Mouse (Mus musculus) left cerebral cortex, postnatal 14 days (tissue): ENCODE data around the gene Acsm2. TPM values are rescaled to one million over a fixed set of nuclear protein-coding genes. Genes with fewer than 3 reads are reported as not detected.
"Not testable (repeated sequence)": the region's sequence is repeated elsewhere in the genome, so short reads cannot be mapped to it uniquely, and the experiment has no call there.

ENCODE experiments used
- DNase-seq, 2 experiments: peaks; one replicate each; pipeline ENCODE4 v3.0.0; 2021 to 2022; ENCODE audit warnings: low spot score in 2 of 2, mixed read lengths in 1 of 2
- intact Hi-C: fragments of 180-260 bp; cut with DNase I; formaldehyde crosslinking; loops from one replicate; pipeline ENCODE4 v1.15.1; 2025
- total RNA-seq, 2 experiments: library from RNA; stranded (reverse); gene quantifications; 2 replicates each; pipeline ENCODE4 v1.2.3; 2021

Acsm2 gene
- total RNA-seq, 2 experiments from 2014 or later = not detected

DNA sequence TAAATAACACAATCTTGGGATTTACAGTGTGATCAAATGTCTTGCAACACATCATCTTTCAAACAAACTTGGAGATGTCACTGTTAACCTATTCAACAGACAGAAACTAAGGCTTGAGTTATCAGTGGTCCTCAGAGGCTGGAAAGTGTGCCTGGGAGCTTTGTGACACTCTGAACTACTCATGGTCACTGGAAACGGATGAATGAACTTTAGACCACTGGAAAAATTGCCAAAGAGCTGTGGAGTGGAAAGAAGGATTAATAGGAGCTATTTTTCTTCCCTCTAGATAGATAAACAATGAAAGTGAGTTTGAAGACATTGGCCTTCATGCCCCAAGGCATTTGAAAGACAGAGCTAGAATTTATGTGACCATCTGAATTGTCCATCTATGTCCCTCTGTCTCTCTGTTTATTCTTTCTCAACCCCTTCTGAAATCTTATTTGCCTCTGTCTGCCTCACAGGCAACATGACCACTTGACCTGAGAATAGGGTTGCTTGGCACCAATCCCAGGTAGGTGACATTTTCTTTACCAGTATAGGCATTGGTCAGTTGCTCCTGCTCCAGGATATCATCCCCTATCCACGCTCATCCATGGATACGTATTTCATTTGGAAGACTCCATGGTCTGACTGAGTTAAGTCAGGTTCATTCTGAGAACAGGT lies 5.8 kb downstream of the Acsm2 start:
- intact Hi-C loops = no loop called here
- no peak for DNase-seq

- intact Hi-C loops = no loop called here
- no peak for DNase-seq
Measured at GRCm38 (mm10) chr7:119560452-119560835, 6.3 kb downstream of the Acsm2 start.

- DNase-seq = no peak
- intact Hi-C loops = no loop called here
Measured at GRCm38 (mm10) chr7:119561441-119561840, 7.3 kb downstream of the Acsm2 start.

- DNase-seq, intact Hi-C loops: not testable (repeated sequence)
Measured at GRCm38 (mm10) chr7:119562476-119562875, 8.3 kb downstream of the Acsm2 start.

DNA sequence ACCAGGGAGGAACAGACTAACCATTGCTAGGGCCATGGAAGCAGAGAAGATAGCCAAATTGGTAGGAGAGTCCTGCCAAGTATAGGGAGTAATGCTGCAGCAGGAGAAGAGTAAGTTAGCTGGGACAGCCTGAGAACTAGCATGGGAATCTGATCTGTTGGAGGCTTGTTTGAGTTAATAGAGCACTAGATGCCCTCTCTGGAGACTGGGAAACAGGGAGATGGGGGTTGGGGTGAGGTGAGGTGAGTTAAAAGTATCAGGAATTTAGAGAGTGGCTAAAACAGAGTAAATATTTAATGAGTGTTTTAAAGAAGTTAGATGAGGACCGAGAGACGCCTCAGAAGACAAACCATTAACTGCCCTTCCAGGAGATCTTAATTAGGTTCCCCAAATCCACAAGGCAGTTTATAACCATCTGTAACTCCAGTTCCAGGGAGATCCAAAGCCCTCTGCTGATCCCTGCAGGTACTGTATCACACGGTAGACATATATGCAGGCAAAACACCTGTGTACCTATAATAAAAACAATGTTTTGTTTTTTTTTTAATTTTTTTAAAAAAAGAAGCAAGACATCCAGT lies 40.5 kb downstream of the Acsm2 start:
- intact Hi-C loops = no loop called here
- no peak for DNase-seq

- intact Hi-C loops = no loop called here
- DNase-seq = no peak
Measured at GRCm38 (mm10) chr7:119595306-119595705, 41.2 kb downstream of the Acsm2 start.

- intact Hi-C loops = no loop called here
- no peak for DNase-seq
Measured at GRCm38 (mm10) chr7:119596536-119596935, 42.4 kb downstream of the Acsm2 start.

DNA sequence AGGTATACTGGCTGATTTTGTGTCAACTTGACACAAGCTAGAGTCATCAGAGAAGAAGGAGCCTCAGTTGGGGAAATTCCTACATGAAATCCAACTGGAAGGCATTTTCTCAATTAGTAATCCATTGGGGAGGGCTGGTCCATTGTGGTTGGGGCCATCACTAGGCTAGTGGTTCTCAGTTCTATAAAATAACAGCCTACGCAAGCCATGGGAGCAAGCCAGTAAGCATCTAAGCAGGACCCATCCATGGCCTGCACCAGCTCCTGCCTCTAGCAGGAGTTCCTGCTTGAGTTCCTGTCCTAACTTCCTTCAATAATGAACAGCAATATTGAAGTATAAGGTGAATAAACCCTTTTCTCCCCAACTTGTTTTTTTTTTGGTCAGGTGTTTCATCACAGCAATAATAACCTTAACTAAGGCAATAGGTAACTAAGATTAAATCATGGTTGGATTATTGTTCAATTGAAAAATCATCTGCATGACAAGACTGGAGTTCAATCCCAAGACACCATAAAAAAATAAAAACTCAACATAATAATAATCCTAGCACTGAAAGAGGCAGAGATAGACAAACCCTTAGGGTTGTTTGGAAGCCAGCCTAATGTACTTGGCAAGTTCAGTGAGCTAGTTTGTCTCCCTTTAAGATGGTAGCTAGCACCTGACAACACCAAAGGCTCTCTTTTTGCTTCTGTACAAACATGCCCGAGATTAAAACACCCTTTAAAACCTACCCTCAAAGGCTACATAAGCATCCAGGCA lies 47.2 kb downstream of the Acsm2 start:
- intact Hi-C loops = no loop called here
- no peak for DNase-seq

DNA sequence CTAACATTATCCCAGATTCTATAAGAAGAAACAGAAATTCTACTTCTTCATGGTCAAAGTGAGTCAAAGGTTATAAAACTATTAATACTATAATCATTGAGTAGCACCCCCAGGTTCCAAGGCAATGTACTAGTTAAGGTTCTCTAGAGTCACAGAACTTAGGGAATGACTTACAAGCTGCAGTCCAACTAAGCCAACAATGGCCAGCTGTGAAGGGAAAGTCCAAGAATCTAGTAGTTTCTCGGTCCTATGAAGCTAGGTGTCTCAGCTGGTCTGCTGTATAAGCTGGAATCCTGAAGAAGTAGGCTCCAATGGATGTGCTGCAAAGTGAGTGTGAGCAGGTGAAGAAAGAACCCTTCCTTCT lies 47.8 kb downstream of the Acsm2 start:
- no peak for DNase-seq
- intact Hi-C loops = no loop called here

DNA sequence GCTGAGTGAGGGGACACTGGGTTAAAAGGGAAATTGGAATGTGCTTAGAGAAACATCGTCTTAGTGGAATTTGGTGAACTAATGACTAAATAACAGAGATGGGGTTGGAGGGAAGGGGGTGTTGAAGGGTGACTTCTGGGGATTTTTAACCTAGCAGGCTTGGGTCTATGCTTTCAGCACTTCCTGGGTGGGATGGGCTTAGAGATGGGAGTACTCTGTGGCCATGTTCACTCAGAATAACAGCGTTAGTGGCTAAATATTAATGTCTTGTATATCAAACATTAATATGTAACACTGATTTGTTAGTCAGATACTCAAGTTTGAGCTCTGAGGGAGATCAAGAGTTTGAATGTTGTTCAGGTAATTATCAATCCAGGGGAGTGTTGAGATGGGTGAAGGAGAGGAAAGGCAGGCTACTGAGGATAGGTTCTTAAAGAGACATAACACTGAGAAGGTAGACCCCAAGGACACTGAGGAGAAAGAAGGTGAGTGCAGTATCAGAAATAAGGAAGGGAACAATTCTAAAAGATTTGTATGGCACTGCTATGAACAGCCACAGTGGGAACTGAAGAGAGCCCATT lies 50.9 kb downstream of the Acsm2 start:
- DNase-seq = no peak
- intact Hi-C loops = no loop called here

- DNase-seq = no peak
Measured at GRCm38 (mm10) chr7:119605926-119606663, 52.0 kb downstream of the Acsm2 start.

GRCm38 (mm10) chr7:119606664-119607076 lies 52.5 kb downstream of the Acsm2 start, which contains the start of gene Acsm1:
Gene Acsm1, plus strand, starts transcription at chr7:119607026.
- intact Hi-C loops = no loop called here

More at GRCm38 (mm10) chr7:119605926-119606663, 52.0 kb downstream of the Acsm2 start:
- intact Hi-C loops = no loop called here

DNA sequence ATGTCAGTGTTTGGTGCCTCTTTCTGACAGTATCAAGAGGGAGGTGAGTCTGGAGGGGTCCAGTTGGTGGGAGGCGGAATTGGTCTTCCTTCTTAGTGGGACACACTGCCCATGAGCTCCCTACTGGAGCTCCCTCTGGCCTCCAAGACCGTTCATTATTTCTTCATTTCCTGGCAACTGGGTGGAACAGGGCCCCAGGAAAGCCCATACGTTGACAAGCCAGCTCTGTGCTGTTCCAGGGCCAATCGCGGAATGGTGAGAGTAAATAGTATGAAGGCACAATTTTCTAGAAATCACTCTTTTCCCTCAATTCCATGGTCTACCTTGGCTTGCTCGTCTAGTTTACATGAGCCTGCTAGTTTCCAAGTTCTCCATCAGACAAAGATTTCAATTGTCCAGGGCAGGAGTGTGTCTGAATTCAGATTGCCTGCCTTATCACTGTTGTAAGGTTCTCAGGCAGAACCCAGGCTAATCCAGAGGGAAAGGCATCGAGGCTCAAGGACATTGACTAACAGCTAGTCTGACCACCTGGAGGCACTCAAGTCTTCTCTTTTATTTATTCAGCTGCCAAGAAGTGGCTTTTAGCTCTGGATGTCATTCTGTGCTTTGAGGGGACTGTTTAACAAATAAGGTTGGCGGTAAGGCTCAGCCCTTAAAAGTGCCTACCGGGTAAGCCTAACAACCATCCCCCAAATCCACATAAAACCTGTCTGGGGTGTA lies 53.8 kb downstream of the Acsm2 start:
- DNase-seq = no peak
- intact Hi-C loops = no loop called here

More at GRCm38 (mm10) chr7:119606664-119607076, 52.5 kb downstream of the Acsm2 start, which contains the start of gene Acsm1:
- no peak for DNase-seq

DNA sequence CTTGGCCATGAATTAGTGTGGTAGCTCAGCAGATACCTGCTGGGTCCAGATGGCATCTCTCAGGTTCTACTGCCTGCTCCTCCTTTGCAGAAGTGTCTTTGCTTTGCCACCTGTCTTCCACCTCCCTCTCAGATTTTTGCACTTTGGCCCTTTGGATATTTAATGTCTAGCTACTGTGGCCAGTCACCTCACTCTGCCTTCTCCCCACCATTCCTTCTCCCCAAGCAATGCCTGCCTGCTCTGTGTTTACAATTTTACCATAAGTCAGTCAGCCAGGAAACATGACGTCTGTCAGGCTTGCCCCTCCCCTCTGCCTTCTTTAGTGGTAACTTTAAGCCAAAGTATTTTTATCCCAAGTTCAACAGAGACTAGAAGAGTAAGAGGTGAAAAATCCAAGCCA lies 62.4 kb downstream of the Acsm2 start:
- intact Hi-C loops = no loop called here
- DNase-seq = no peak

- intact Hi-C loops = no loop called here
- no peak for DNase-seq
Measured at GRCm38 (mm10) chr7:119617593-119617992, 63.5 kb downstream of the Acsm2 start.

GRCm38 (mm10) chr7:119618209-119618935 lies 64.2 kb downstream of the Acsm2 start:
- no peak for DNase-seq
- intact Hi-C loops = no loop called here

GRCm38 (mm10) chr7:119620157-119620556 lies 66.0 kb downstream of the Acsm2 start:
- DNase-seq = no peak
- intact Hi-C loops = no loop called here

DNA sequence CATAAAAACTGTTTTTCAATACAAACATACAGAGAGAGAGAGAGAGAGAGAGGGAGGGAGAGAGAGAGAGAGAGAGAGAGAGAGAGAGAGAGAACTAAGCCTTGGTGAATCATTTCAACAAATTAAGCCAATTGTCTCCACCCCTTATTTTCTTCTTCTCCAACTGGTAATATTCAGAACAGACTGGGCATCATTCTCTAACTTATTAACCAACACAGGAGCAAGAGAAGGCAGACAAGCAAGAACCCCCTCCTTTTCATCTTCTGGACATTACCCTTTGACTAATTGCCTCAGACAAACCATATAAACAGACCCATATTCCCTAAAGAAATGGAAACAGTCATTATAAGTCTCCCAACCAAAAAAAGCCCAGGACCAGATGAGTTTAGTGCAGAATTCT lies 84.6 kb downstream of the Acsm2 start:
- no peak for DNase-seq
- intact Hi-C loops = no loop called here
